Mouse (Mus musculus) brown adipose tissue, adult 24 weeks (tissue): ENCODE measurements around the gene Pigt. TPM values are rescaled to one million over a fixed set of nuclear protein-coding genes. Genes with fewer than 3 reads are reported as not detected.

Experiments used
- polyA plus RNA-seq: library from polyadenylated mRNA; stranded (reverse); fragments of >200 nt; gene quantifications from 2 replicates; pipeline ENCODE4 v1.2.4, GENCODE M21; 2012; ENCODE audit not compliant: missing spikeins, insufficient read depth, insufficient read length

Gene Pigt
- polyA plus RNA-seq, 1 experiment = 21.6 TPM

Other genes with a start within 250 kb of the Pigt start
- not detected in 2 replicates for gene Svs3b, start 240.9 kb upstream of the Pigt start, polyA plus RNA-seq
- gene Svs4, start 219.1 kb upstream of the Pigt start, polyA plus RNA-seq = not detected in 2 replicates
- not detected in 2 replicates for gene Svs3a, start 208.3 kb upstream of the Pigt start, polyA plus RNA-seq
- gene Svs6, start 180.8 kb upstream of the Pigt start, polyA plus RNA-seq = not detected in 2 replicates
- gene Svs5, start 164.8 kb upstream of the Pigt start, polyA plus RNA-seq = not detected in 2 replicates
- gene Slpi, start 108.4 kb upstream of the Pigt start, polyA plus RNA-seq = 2.6 TPM in 1 of 2 replicates, not detected in the other
- not detected in 2 replicates for gene Rbpjl, start 94.4 kb upstream of the Pigt start, polyA plus RNA-seq
- gene Matn4, start 92.4 kb upstream of the Pigt start, polyA plus RNA-seq = 0.52 TPM in 1 of 2 replicates, not detected in the other
- gene Sdc4, start 53.6 kb upstream of the Pigt start, polyA plus RNA-seq = 34.7 and 37.6 TPM in 2 replicates
- gene Sys1, start 40.6 kb upstream of the Pigt start, polyA plus RNA-seq = 24.4 and 27.2 TPM in 2 replicates
- gene Gm20458, start 36.6 kb upstream of the Pigt start, polyA plus RNA-seq = 2.4 TPM in 1 of 2 replicates, not detected in the other
- gene Trp53tg5, start 23.8 kb upstream of the Pigt start, polyA plus RNA-seq = not detected in 2 replicates
- 23.0 and 26.8 TPM in 2 replicates for gene Dbndd2, start 11.4 kb upstream of the Pigt start, polyA plus RNA-seq
- not detected in 2 replicates for gene Wfdc2, start 64.9 kb downstream of the Pigt start, polyA plus RNA-seq
- gene Spint3, start 75.9 kb downstream of the Pigt start, polyA plus RNA-seq = not detected in 2 replicates
- not detected in 2 replicates for gene Wfdc6a, start 87.9 kb downstream of the Pigt start, polyA plus RNA-seq
- not detected in 2 replicates for gene Eppin, start 96.1 kb downstream of the Pigt start, polyA plus RNA-seq
- not detected in 2 replicates for gene Wfdc6b, start 116.0 kb downstream of the Pigt start, polyA plus RNA-seq
- not detected in 2 replicates for gene Wfdc8, start 116.1 kb downstream of the Pigt start, polyA plus RNA-seq
- not detected in 2 replicates for gene Wfdc16, start 141.3 kb downstream of the Pigt start, polyA plus RNA-seq
- gene Wfdc10, start 158.5 kb downstream of the Pigt start, polyA plus RNA-seq = not detected in 2 replicates
- gene Wfdc9, start 159.1 kb downstream of the Pigt start, polyA plus RNA-seq = not detected in 2 replicates
- gene Wfdc11, start 176.6 kb downstream of the Pigt start, polyA plus RNA-seq = not detected in 2 replicates
- gene Wfdc13, start 187.6 kb downstream of the Pigt start, polyA plus RNA-seq = not detected in 2 replicates
- gene Spint4, start 201.0 kb downstream of the Pigt start, polyA plus RNA-seq = not detected in 2 replicates
- gene Spint5, start 217.8 kb downstream of the Pigt start, polyA plus RNA-seq = not detected in 2 replicates
- gene Wfdc3, start 248.4 kb downstream of the Pigt start, polyA plus RNA-seq = not detected in 2 replicates
- 12.7 and 16.6 TPM in 2 replicates for gene Dnttip1, start 248.5 kb downstream of the Pigt start, polyA plus RNA-seq